Mouse (Mus musculus): ENCODE measurements around the gene Smad6.
A peak's percentile ranks its signal among the peaks of the same experiment; 100 is the strongest.

Smad6 gene

DNA sequence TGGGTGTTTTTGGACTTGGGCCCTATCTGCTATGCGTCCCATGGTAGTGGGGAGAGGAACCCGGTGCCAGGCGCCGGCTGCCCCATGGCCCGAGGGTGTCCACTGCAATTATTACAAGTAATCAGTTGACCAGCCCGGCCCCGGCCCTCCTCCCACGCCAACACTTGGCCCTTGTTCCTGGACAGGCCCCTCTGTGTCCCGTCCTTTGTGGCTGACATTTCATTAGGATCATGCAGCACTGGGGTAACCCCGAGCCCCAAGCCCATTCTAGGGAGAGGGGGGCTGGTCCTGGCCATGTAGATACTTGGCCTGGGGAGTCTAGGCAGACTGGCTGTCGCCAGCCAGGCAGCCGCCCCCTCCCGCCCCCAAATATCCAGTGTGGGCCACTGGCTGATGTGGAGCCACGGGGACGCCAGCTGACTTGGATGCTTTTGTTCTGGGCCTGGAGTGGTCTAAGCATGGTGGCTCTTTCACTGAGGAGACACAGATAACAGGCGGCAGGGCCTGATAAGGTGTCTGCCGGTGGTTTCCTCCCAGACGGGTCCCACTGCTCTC, 102.8 kb downstream of the Smad6 start:
- no peak for DNase-seq (ENCODE audit: extremely low read depth, insufficient read length, low spot score)

GRCm38 (mm10) chr9:63918245-63918644, 103.6 kb downstream of the Smad6 start:
- peak; percentile 58 for DNase-seq (ENCODE audit: extremely low read depth, insufficient read length, low spot score)

DNA sequence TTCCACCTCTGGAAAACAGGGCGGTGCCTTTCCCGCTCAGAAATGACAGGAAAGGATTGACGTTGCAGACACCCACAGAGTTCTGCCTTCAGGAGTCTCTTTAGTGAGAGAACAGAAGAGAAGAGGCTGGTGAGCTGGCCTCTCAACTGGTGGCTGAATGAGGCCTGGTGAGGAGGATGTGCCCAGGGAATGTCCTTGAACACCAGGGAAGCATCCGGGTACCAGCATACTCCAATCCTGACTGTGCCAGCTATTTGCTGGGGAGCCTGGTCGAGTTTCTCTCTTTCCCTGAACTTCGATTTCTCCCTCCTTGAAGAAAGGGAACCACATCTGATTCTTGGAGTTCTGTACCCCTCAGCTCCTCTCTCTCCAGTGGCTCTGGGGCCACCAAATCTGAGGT, 105.4 kb downstream of the Smad6 start:
- DNase-seq (ENCODE audit: extremely low read depth, insufficient read length, low spot score): no peak

- DNase-seq (ENCODE audit: extremely low read depth, insufficient read length, low spot score): no peak
Measured at GRCm38 (mm10) chr9:63915976-63916375, 105.9 kb downstream of the Smad6 start.

GRCm38 (mm10) chr9:63914944-63915343, 106.9 kb downstream of the Smad6 start:
- DNase-seq (ENCODE audit: extremely low read depth, insufficient read length, low spot score): no peak

GRCm38 (mm10) chr9:63912051-63912450, 109.8 kb downstream of the Smad6 start:
- DNase-seq (ENCODE audit: extremely low read depth, insufficient read length, low spot score): no peak

- peak; percentile 64 for DNase-seq (ENCODE audit: extremely low read depth, insufficient read length, low spot score)
Measured at GRCm38 (mm10) chr9:63909618-63910017, 112.2 kb downstream of the Smad6 start.

DNA sequence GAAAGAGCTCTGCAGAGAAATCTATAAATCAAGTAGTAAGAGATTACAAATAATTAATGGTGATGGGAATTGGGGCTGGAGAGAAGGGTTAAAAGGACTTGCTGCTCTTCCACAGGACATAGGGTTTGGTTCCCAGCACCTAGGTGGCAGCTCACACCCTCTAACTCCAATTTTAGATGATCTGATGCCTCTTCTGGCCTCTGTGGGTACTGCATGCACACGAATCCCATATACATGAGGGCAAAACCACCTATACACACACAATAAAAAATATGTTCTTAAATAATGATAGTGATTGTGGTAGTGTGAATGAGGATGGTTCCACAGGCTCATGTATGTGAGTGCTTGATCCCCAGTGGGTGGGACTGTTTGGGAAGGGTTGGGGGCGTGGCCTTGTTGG, 117.3 kb downstream of the Smad6 start:
- no peak for DNase-seq (ENCODE audit: extremely low read depth, insufficient read length, low spot score)
